Mouse (Mus musculus) brain, adult 2 months (tissue): Measurements from ENCODE around the gene Pcyt1a.
"Not testable (repeated sequence)": the region's sequence is repeated elsewhere in the genome, so short reads cannot be mapped to it uniquely, and the experiment has no call there.

Source experiments
- DNase-seq: peaks from one replicate; pipeline ENCODE4 v3.0.0; 2011; ENCODE audit warnings: low read depth, low spot score

Gene Pcyt1a

GRCm38 (mm10) chr16:32472276-32473015, 41.7 kb downstream of the Pcyt1a start:
- DNase-seq: peak; percentile 81

GRCm38 (mm10) chr16:32477315-32477714, 46.6 kb downstream of the Pcyt1a start:
- DNase-seq: no peak

GRCm38 (mm10) chr16:32479415-32479814, 48.7 kb downstream of the Pcyt1a start:
- DNase-seq: no peak

DNA sequence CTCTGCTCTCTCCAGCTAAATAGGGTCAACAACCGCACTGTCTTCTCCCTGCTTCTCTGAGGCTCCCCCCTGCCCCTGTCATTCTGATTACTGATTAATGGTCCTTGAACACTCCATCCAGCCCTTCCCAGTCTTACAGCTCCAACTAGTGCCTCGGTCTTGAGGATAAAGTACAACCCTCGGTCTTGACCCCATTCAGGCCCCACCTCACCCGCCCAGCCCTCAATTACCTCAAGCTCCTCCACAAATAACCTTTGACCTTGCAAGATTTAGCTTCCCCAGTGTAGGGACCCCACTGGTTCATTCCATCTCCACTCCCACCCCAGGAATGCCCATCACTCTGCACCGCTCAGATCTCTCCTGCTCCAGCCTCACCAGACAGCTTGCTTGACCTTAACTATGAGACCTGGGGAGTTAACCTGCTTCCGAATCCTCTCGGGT, 53.7 kb downstream of the Pcyt1a start:
- DNase-seq: no peak

- no peak for DNase-seq
Measured at GRCm38 (mm10) chr16:32485209-32485608, 54.5 kb downstream of the Pcyt1a start.

DNA sequence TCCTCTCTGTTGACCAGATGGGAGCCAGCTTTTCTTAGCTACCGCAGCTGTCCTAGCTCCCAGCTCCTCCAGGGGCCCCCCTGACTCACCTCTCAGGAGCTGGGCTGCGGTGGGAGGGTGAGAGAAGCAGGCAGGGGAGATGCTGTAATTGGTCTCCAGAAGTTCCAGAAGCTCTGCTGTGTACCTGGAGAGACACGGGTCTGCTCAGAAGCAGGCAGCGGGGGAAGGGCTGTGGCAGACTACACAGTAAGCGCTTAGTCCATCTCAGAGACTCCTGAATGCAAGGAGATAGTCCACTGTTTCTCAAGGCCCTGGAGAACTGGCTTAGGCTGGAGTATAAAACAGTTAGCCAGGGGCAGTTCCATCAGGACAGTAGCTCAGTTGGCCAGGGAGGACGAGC, 55.3 kb downstream of the Pcyt1a start:
- no peak for DNase-seq

DNA sequence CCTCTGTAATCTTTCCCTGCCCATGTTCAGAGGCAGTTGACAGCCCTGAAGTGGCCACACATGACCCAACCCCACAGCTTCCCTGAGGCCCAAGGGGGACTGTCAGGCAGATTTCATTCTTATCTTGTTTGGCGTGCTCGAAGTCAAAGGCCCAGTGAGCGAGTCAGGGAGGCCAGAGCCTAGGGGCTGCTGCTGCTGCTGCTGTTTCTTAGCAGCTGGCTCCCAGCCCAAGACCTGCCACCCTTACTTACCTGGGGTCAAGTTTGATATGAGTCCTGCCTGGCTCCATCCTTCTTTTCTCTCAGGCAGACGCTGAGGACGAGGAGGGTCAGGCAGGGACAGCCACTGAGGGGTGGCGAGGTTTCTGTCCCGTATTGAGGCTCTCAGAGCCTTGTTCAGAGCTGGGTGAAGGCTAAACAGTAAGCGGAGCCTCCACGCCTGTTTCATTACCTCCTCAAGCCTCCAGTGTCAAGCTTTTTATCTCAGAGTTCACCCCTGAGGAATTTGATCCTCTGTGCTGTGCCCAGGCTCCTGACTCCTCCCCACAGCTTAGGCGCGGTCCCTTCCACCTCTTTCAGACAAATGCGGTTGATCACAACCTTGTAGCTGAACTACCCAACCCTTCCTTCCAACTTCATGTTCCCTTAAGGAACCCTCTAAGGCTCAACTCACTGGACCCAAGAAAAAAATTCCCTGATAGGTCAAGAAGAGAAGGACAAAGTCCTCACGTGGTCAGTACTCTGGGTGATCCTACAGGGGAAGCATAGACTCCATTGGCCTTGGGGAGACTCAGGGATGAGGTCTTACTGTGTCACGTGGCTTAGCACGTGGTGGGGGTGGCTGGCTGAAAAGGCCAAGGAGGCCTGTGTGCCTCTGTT, 56.8 kb downstream of the Pcyt1a start, which contains the start of gene Slc51a:
Gene Slc51a (minus strand): TSS at position 646 of the 878 bp plus-strand sequence.
- DNase-seq: no peak

DNA sequence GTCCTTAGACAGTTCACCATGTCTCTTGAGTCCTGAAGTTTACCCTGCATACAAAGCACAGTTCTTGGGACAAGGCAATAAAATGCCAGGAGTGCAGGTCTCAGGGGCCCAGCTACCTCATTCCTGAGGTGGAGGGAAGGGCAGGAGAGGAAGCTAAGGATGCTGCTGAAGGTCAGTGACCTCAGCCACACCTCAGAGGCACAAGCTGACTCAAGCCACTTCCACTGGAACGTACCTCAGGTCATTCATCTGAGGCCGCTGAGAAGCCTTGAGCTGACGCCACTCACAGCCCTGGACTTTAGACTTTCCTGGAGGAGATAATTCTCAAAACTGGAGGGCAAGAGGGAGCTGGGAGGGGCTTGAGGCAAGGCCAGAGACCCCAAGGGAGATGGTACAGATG, 58.2 kb downstream of the Pcyt1a start:
- DNase-seq: no peak

DNA sequence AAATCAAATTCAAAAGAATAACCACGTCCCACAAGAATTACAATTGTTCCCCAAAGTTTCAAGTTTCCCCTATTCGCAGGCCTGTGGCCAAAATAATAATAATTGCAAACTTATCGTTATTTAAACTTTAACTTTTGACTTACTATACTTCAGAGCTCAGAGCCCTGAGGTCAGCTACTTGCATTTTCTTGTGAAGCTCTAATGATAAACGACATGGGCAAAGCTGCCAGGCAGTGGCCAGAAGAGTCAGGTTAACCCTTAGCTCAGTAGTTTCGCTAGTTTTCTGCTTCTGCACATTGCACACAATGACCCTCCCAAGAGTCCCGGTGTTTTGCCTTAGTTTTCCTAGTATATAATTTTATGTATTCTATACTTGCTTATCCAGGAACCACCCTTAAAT, 63.6 kb downstream of the Pcyt1a start:
- not testable (repeated sequence) for DNase-seq

DNA sequence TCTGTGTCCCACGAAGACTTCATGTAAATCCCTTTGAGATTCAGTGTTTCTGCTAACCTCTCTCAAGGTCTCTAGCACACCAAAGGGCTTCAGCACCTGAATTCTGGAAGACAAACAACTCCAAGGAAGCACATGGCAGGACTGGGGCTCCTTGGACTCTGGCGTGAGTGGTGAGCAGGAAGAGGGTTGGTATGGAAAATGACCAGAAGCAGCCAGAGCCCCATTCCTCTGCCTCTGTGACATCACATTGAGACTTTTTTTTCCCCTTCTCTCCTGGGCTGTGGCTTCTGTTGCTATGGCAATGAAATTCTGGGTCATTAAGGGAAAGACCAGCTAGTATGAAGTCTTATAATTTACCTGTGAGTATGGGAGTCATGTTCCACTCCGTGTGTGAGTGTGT, 65.2 kb downstream of the Pcyt1a start, which contains the start of gene Zdhhc19:
Gene Zdhhc19 (plus strand): TSS at position 301 of the 400 bp plus-strand sequence.
- no peak for DNase-seq

GRCm38 (mm10) chr16:32498996-32499395, 68.3 kb downstream of the Pcyt1a start:
- no peak for DNase-seq

GRCm38 (mm10) chr16:32499430-32500037, 68.8 kb downstream of the Pcyt1a start:
- DNase-seq: peak; percentile 92

DNA sequence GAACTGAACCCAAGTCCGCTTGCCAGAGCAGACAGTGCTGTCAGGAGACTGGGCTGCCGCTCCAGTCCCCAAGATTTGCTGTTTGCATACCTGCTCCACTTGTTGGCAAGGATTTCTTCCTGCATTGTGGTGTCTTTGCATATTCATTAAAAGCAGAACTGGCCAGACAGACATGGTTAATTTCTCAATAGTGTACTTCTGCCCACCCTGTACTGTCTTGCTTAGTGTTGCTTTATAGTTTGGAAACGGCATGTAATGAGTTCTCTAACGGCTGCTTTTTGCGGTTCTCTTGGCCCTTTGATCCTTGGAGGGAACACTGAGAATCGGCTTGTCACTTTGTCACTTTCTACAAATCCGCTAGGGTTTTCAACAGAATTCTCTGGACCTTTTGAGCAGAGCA, 70.7 kb downstream of the Pcyt1a start:
- no peak for DNase-seq

- DNase-seq: no peak
Measured at GRCm38 (mm10) chr16:32502621-32503335, 72.1 kb downstream of the Pcyt1a start.

DNA sequence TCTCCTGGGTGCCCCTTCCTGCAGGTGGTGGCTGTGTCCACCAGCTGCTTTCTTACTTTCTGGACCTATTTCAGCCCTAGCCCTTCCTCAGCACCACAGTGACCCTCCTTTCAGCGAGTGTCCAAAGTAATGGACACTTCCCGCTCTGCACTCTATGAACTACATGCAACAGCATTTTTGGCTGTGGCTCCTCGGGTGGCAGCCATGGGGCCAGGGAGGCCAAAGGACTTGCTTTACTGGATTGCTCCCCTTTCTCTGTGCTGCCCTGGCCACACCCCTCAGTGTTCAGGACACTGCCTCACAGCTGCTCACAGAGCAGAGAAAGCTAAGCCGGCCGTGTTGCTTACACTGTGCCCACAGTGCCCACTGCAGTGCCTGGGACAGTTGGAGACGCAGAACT, 72.9 kb downstream of the Pcyt1a start:
- no peak for DNase-seq

DNA sequence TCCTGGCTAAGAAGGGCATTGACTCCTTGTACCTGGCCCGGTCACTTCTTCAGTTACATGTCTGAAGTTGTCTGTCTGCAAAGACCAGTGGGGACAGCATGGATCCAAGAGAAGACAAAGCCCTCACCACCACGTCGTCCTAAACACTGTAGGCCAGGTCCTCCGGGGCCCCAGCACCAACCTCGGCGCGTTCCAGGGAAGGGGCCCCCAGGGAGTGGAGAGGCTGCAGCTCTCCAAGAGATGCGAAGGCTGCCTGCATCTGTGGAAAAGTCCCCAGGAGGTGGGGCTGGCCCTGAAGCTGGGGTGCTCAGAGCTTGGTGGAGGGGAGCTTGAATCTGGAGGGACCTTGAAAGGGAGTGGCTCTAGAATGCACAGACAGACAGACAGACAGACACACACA, 75.6 kb downstream of the Pcyt1a start:
- DNase-seq: no peak

- no peak for DNase-seq
Measured at GRCm38 (mm10) chr16:32506868-32507267, 76.1 kb downstream of the Pcyt1a start.

- peak; percentile 63 for DNase-seq
Measured at GRCm38 (mm10) chr16:32507407-32507806, 76.7 kb downstream of the Pcyt1a start.

GRCm38 (mm10) chr16:32508035-32508434, 77.3 kb downstream of the Pcyt1a start:
- DNase-seq: no peak

DNA sequence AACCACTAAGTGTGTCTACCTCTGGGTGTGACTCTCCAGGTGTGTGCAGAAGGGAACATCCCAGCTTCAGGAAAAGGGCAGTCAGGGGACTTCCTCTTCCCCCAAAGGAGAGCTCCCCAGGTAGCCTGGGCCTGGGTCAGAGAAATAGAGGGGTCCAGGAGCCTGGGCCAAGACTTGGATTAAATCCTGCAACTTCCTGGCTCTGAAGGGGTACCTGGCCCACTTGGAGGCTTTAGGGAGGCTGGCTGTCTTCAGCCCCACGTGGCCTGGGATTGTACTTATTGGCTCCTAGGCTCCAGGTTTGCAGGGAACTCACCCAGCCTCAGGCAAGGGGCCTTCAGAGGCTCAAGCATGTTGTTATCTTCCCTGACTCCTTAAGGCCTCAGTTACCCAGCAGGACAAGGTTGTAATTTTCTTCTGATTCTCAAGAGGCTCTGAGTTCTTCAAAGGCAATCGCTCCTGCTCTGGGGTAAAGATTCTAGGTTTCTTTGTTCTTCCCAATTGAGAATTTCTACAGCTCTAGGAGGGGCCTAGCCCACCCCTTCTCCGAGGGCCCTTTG, 77.9 kb downstream of the Pcyt1a start:
- no peak for DNase-seq
